In the genomic region with DNA sequence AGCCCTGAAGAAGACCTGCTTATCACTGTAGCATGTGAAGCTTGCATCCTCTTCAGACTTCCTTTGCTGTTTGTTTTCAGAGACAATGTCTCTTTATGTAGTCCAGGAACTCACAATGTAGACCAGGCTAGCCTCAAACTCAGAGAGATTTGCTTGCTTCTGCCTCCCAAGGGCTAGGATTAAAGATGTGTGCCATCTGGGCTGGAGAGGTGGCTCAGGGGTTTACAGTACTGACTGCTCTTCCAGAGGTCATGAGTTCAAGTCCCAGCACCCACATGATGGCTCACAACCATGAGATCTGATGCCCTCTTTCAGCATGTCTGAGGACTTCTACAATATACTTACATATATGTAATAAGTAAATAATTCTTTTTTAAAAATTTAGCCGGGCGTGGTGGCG, we compare ENCODE assay signal across 27 mouse cellular contexts. TPM values are rescaled to one million over a fixed set of nuclear protein-coding genes. Genes with fewer than 3 reads are reported as not detected.
"Had no signal": no experiment of that assay in that cellular context is flagged by ENCODE, and none has a peak within 500 bp of the region (broad histone marks: within the 10 kb centered on the region; RNA-seq: fewer than 3 reads in every experiment).

No protein-coding gene starts in this region.

- H3K36me3 ChIP-seq: heart, embryonic 10.5 days; heart, embryonic 12.5 days; hindbrain, embryonic 12.5 days; intestine, embryonic 15.5 days; limb, embryonic 10.5 days; limb, embryonic 12.5 days; liver, embryonic 13.5 days had no signal

- ATAC-seq: hindbrain, embryonic 16.5 days; inflammation-experienced regulatory T-cells, adult 6 months; intestine, embryonic 15.5 days; intestine, postnatal 0 days had no signal

- H3K27ac ChIP-seq: gastrocnemius, adult 2 months; heart, embryonic 10.5 days; hindbrain, embryonic 10.5 days; hindbrain, embryonic 12.5 days; hindbrain, embryonic 14.5 days; intestine, embryonic 15.5 days; layer of hippocampus, adult 2 months; left cerebral cortex, adult 2 months; limb, embryonic 10.5 days; limb, embryonic 12.5 days; liver, embryonic 13.5 days had no signal

- H3K4me2 ChIP-seq: heart, embryonic 12.5 days; hindbrain, embryonic 12.5 days; hindbrain, embryonic 14.5 days; intestine, embryonic 15.5 days; limb, embryonic 12.5 days; liver, embryonic 11.5 days; liver, embryonic 13.5 days had no signal

- H3K4me1 ChIP-seq: intestine, embryonic 15.5 days had no signal

- H3K27me3 ChIP-seq: heart, embryonic 12.5 days; hindbrain, embryonic 12.5 days; intestine, embryonic 15.5 days had no signal

- H3K9me3 ChIP-seq: heart, embryonic 10.5 days; heart, embryonic 12.5 days; hindbrain, embryonic 10.5 days; hindbrain, embryonic 12.5 days; intestine, embryonic 15.5 days; limb, embryonic 10.5 days; limb, embryonic 12.5 days; liver, embryonic 13.5 days had no signal

- H3K4me3 ChIP-seq: gastrocnemius, adult 2 months; heart, embryonic 10.5 days; heart, embryonic 12.5 days; hindbrain, embryonic 10.5 days; hindbrain, embryonic 12.5 days; intestine, embryonic 15.5 days; layer of hippocampus, adult 2 months; left cerebral cortex, adult 2 months; limb, embryonic 10.5 days; limb, embryonic 12.5 days; liver, embryonic 13.5 days had no signal

- DNase-seq: gastrocnemius, adult 2 months; gastrocnemius, postnatal 10 days; gastrocnemius, postnatal 25 days; heart, adult 18-20 months; heart, postnatal 10 days; heart, postnatal 4 days; kidney, adult 18-20 months; kidney, adult 8-10 months; kidney, postnatal 10 days; kidney, postnatal 25 days; kidney, postnatal 4 days; liver; liver, embryonic 13.5 days had no signal

- H3K9ac ChIP-seq: heart, embryonic 12.5 days; hindbrain, embryonic 12.5 days; hindbrain, embryonic 14.5 days; intestine, embryonic 15.5 days; limb, embryonic 12.5 days; liver, embryonic 13.5 days had no signal

RNA-seq across cellular contexts. Expression of a gene that starts 5.6 kb away (rescaled TPM):
- total RNA-seq: gastrocnemius, postnatal 25 days had no signal
